Mouse (Mus musculus): ENCODE measurements around the gene Tead1. TPM values are rescaled to one million over a fixed set of nuclear protein-coding genes. Genes with fewer than 3 reads are reported as not detected.

Tead1 gene
- polyA plus RNA-seq, 1 experiment: 7.2 TPM

- H3K4me1 ChIP-seq (ENCODE audit: control insufficient read depth, insufficient read depth, low read length): no peaks in the 10 kb centered on the region
- H3K4me3 ChIP-seq (replicated peaks; ENCODE audit: insufficient read depth, low read depth, low read length): no peak overlapping the region
- H3K27me3 ChIP-seq (ENCODE audit: control insufficient read depth, insufficient read depth, low read length): no peaks in the 10 kb centered on the region
- no peak for DNase-seq
- no peak overlapping the region for H3K27ac ChIP-seq (ENCODE audit: insufficient read depth, low read length)
- 30% methylated on average over 9 of the region's 9 CpGs for WGBS
- TF ChIP-seq POLR2A (IDR thresholded peaks at IDR 0.05; ENCODE audit: borderline replicate concordance, insufficient read depth, low read length): no peak
- no peak for TF ChIP-seq CTCF (IDR thresholded peaks at IDR 0.05; ENCODE audit: borderline replicate concordance, insufficient read depth, low read depth, low read length)
Observed at GRCm38 (mm10) chr7:112656141-112656662, 22.9 kb upstream of the Tead1 start.

GRCm38 (mm10) chr7:112658939-112659338 is 20.2 kb upstream of the Tead1 start:
- TF ChIP-seq POLR2A (IDR thresholded peaks at IDR 0.05; ENCODE audit: borderline replicate concordance, insufficient read depth, low read length): no peak
- no peak for TF ChIP-seq CTCF (IDR thresholded peaks at IDR 0.05; ENCODE audit: borderline replicate concordance, insufficient read depth, low read depth, low read length)
- no peaks in the 10 kb centered on the region for H3K27me3 ChIP-seq (ENCODE audit: control insufficient read depth, insufficient read depth, low read length)
- H3K4me1 ChIP-seq (ENCODE audit: control insufficient read depth, insufficient read depth, low read length): no peaks in the 10 kb centered on the region
- H3K4me3 ChIP-seq (replicated peaks; ENCODE audit: insufficient read depth, low read depth, low read length): no peak overlapping the region
- DNase-seq: no peak
- no peak overlapping the region for H3K27ac ChIP-seq (ENCODE audit: insufficient read depth, low read length)
- WGBS: 93% methylated on average over 3 of the region's 3 CpGs

- no peaks in the 10 kb centered on the region for H3K4me1 ChIP-seq (ENCODE audit: control insufficient read depth, insufficient read depth, low read length)
- H3K4me3 ChIP-seq (replicated peaks; ENCODE audit: insufficient read depth, low read depth, low read length): no peak overlapping the region
- H3K27me3 ChIP-seq (ENCODE audit: control insufficient read depth, insufficient read depth, low read length): no peaks in the 10 kb centered on the region
- no peak for DNase-seq
- H3K27ac ChIP-seq (ENCODE audit: insufficient read depth, low read length): no peak overlapping the region
- TF ChIP-seq CTCF (IDR thresholded peaks at IDR 0.05; ENCODE audit: borderline replicate concordance, insufficient read depth, low read depth, low read length): no peak
- no peak for TF ChIP-seq POLR2A (IDR thresholded peaks at IDR 0.05; ENCODE audit: borderline replicate concordance, insufficient read depth, low read length)
- WGBS: 66% methylated on average over 5 of the region's 5 CpGs
Observed at GRCm38 (mm10) chr7:112659816-112660215, 19.3 kb upstream of the Tead1 start.

GRCm38 (mm10) chr7:112660325-112660724 is 18.8 kb upstream of the Tead1 start:
- H3K27me3 ChIP-seq (ENCODE audit: control insufficient read depth, insufficient read depth, low read length): no peaks in the 10 kb centered on the region
- 69% methylated on average over 1 of the region's 1 CpGs for WGBS
- no peaks in the 10 kb centered on the region for H3K4me1 ChIP-seq (ENCODE audit: control insufficient read depth, insufficient read depth, low read length)
- no peak overlapping the region for H3K4me3 ChIP-seq (replicated peaks; ENCODE audit: insufficient read depth, low read depth, low read length)
- no peak overlapping the region for H3K27ac ChIP-seq (ENCODE audit: insufficient read depth, low read length)
- no peak for DNase-seq
- TF ChIP-seq CTCF (IDR thresholded peaks at IDR 0.05; ENCODE audit: borderline replicate concordance, insufficient read depth, low read depth, low read length) (no peak), POLR2A (IDR thresholded peaks at IDR 0.05; ENCODE audit: borderline replicate concordance, insufficient read depth, low read length) (no peak)

GRCm38 (mm10) chr7:112662398-112663313 is 16.5 kb upstream of the Tead1 start:
- no peak overlapping the region for H3K27ac ChIP-seq (ENCODE audit: insufficient read depth, low read length)
- no peak for TF ChIP-seq CTCF (IDR thresholded peaks at IDR 0.05; ENCODE audit: borderline replicate concordance, insufficient read depth, low read depth, low read length)
- TF ChIP-seq POLR2A (IDR thresholded peaks at IDR 0.05; ENCODE audit: borderline replicate concordance, insufficient read depth, low read length): no peak
- no peak for DNase-seq
- no peak overlapping the region for H3K4me3 ChIP-seq (replicated peaks; ENCODE audit: insufficient read depth, low read depth, low read length)
- WGBS: 65% methylated on average over 12 of the region's 12 CpGs
- no peaks in the 10 kb centered on the region for H3K4me1 ChIP-seq (ENCODE audit: control insufficient read depth, insufficient read depth, low read length)
- no peaks in the 10 kb centered on the region for H3K27me3 ChIP-seq (ENCODE audit: control insufficient read depth, insufficient read depth, low read length)

DNA sequence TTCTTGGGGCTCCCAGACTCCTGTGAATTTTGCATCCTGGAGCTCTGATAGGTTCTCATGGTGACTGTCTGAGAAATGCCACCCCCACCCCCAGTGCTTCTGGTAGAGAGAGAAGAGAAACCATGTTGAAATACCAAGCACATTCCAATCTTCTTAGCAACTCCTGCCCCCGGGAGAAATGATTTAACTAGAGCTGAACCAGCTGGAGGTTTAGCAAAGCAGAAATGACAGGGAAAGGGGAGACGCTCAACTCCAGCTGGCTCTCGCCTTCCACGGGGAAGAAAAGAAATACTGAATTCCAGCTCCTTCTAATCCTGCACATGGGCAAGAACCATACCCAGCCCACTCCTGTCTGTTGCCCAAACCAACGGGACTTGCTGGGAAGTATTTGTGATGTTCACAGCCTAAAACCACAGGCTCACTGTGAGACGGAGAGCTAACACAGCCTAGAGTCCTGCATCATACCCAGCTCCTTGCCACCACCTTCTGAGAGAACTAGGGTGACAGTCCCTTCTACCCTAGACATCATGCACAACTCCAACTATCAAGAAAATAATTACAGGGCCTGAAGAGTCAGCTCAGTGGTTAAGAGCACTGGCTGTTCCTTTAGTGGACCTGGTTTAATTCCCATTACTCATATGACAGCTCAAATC is 15.7 kb upstream of the Tead1 start:
- Histone ChIP-seq H3K27me3 (ENCODE audit: control insufficient read depth, insufficient read depth, low read length) (no peaks in the 10 kb centered on the region), H3K4me1 (ENCODE audit: control insufficient read depth, insufficient read depth, low read length) (no peaks in the 10 kb centered on the region), H3K4me3 (replicated peaks; ENCODE audit: insufficient read depth, low read depth, low read length) (no peak overlapping the region), H3K27ac (ENCODE audit: insufficient read depth, low read length) (no peak overlapping the region)
- no peak for DNase-seq
- TF ChIP-seq CTCF (IDR thresholded peaks at IDR 0.05; ENCODE audit: borderline replicate concordance, insufficient read depth, low read depth, low read length) (no peak), POLR2A (IDR thresholded peaks at IDR 0.05; ENCODE audit: borderline replicate concordance, insufficient read depth, low read length) (no peak)
- WGBS: 24% methylated on average over 6 of the region's 6 CpGs

- H3K4me1 ChIP-seq (ENCODE audit: control insufficient read depth, insufficient read depth, low read length): no peaks in the 10 kb centered on the region
- TF ChIP-seq POLR2A (IDR thresholded peaks at IDR 0.05; ENCODE audit: borderline replicate concordance, insufficient read depth, low read length) (no peak), CTCF (IDR thresholded peaks at IDR 0.05; ENCODE audit: borderline replicate concordance, insufficient read depth, low read depth, low read length) (no peak)
- H3K27ac ChIP-seq (ENCODE audit: insufficient read depth, low read length): no peak overlapping the region
- no peak overlapping the region for H3K4me3 ChIP-seq (replicated peaks; ENCODE audit: insufficient read depth, low read depth, low read length)
- DNase-seq: no peak
- no peaks in the 10 kb centered on the region for H3K27me3 ChIP-seq (ENCODE audit: control insufficient read depth, insufficient read depth, low read length)
- 94% methylated on average over 2 of the region's 2 CpGs for WGBS
Observed at GRCm38 (mm10) chr7:112669993-112670392, 9.1 kb upstream of the Tead1 start.
